8 mouse cellular contexts compared by ENCODE assay signal in the genomic region with DNA sequence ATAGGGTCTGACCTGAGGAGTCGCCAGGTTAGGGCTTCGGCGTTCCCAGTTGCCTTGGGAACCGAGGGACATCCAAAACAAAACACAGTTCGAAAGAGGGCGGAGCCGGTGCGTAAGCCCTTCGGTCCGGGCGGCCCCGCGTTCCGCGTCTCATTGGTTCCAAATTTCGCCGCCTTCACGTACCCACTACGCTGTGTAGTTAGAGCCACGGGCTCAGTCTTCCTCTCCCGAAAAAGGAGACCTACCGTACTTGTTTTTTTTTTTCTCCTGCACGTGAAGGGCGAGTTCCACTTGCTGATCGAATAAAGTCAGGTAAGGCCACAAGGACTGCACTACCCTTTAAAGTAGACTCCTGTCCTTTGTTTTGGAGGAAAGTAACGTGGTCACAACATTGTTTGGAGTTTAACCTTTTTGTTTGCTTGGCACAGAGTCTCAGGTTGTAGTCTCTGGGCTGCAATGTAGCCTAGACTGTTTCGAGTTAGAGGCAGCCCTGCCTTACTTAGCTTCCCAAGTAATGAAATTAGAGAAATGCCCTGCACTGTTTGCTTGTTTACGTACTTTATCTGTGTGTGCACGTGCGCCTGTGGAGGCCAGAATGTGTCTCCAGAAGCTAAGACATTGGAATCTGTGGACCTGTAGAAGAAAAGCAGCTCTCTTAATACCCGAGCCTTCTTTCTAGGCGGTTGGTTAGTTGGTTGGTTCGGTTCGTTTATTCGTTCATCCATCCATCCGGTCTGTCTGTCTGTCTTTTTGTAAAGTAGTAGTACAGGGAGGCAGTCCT. TPM values are rescaled to one million over a fixed set of nuclear protein-coding genes. Genes with fewer than 3 reads are reported as not detected.
A peak's percentile ranks its signal among the peaks of the same experiment; 100 is the strongest.
DNase-seq lines count a peak whose midpoint lies in the region; ATAC-seq lines count a peak whose summit lies in the region.

No protein-coding gene starts in this region.

- H3K9ac ChIP-seq in hindbrain, embryonic 14.5 days: peak overlapping the region; percentile 52

- WGBS in hindbrain, embryonic 14.5 days: 7% methylated on average over 36 of the region's 36 CpGs

- H3K27ac ChIP-seq in hindbrain, embryonic 14.5 days: no peak overlapping the region

- H3K27me3 ChIP-seq in hindbrain, embryonic 14.5 days (ENCODE audit: control insufficient read depth, insufficient read depth, low read length): no peaks in the 10 kb centered on the region

- peak overlapping the region; percentile 44 for H3K4me3 ChIP-seq in hindbrain, embryonic 14.5 days (replicated peaks; ENCODE audit: low read length)

- H3K36me3 ChIP-seq in hindbrain, embryonic 14.5 days (replicated peaks; ENCODE audit: control insufficient read depth, insufficient read depth): no peaks in the 10 kb centered on the region

- H3K4me1 ChIP-seq in hindbrain, embryonic 14.5 days (replicated peaks; ENCODE audit: control insufficient read depth, insufficient read depth, low read length): no peaks in the 10 kb centered on the region

- peak overlapping the region; percentile 58 for H3K4me2 ChIP-seq in hindbrain, embryonic 14.5 days (replicated peaks)

- ATAC-seq in hindbrain, embryonic 14.5 days (ENCODE audit: low FRiP score): peak; percentile 90

- no peaks in the 10 kb centered on the region for H3K9me3 ChIP-seq in hindbrain, embryonic 14.5 days (ENCODE audit: control insufficient read depth, low read length)

- peak; percentile 87 for DNase-seq in T-cell, adult 2 months (ENCODE audit: low spot score)
- peak; percentile 76 to 81 for DNase-seq in cerebellum, postnatal 25 days
- peak; percentile 45 to 53 for DNase-seq in frontal cortex, postnatal 25 days (ENCODE audit: low spot score in 2 of 2)
- peak; percentile 76 for DNase-seq in hindbrain, embryonic 14.5 days (ENCODE audit: low spot score)
- peak; percentile 72 to 75 for DNase-seq in layer of hippocampus, postnatal 36 days
- DNase-seq in lung, postnatal 25 days (ENCODE audit: low spot score): peak; percentile 91
- DNase-seq in retina, adult 2 months (ENCODE audit: low read depth, low spot score): peak; percentile 38
- peak; percentile 83 for DNase-seq in thymus, postnatal 25 days

RNA-seq across cellular contexts. Expression of a gene that starts 1.9 kb away (rescaled TPM):
- polyA plus RNA-seq in hindbrain, embryonic 14.5 days (2014; fragmentation: Nextera tagmentation; extraction: Ambion mirVana): 6.4 and 6.8 TPM in 2 replicates
- 1 to 10 TPM; 4.1 to 5.0 TPM for total RNA-seq in layer of hippocampus, postnatal 36 days (2021)

RNA-seq across cellular contexts. Expression of a gene that starts 11.6 kb away (rescaled TPM):
- polyA plus RNA-seq in hindbrain, embryonic 14.5 days (2014; fragmentation: Nextera tagmentation; extraction: Ambion mirVana): not detected in 2 replicates
- total RNA-seq in layer of hippocampus, postnatal 36 days (2021): not detected

RNA-seq across cellular contexts. Expression of a gene that starts 40.1 kb away (rescaled TPM):
- 18.4 and 21.1 TPM in 2 replicates for polyA plus RNA-seq in hindbrain, embryonic 14.5 days (2014; fragmentation: Nextera tagmentation; extraction: Ambion mirVana)
- total RNA-seq in layer of hippocampus, postnatal 36 days (2021): 10 to 100 TPM; 47.8 to 49.5 TPM

RNA-seq across cellular contexts. Expression of a gene that starts 46.9 kb away (rescaled TPM):
- 104 and 110 TPM in 2 replicates for polyA plus RNA-seq in hindbrain, embryonic 14.5 days (2014; fragmentation: Nextera tagmentation; extraction: Ambion mirVana)
- 10 to 100 TPM; 27.1 to 32.5 TPM for total RNA-seq in layer of hippocampus, postnatal 36 days (2021)

Comparison
In these comparisons a context has a peak if more than half of its experiments do, and no peak if none do; other contexts are left out.
1. DNase-seq: peak in every context shown above with its lines; median percentile 91 in lung, postnatal 25 days; 87 in T-cell, adult 2 months; 83 in thymus, postnatal 25 days; 78 in cerebellum, postnatal 25 days; 76 in hindbrain, embryonic 14.5 days; 74 in layer of hippocampus, postnatal 36 days; 49 in frontal cortex, postnatal 25 days; 38 in retina, adult 2 months.